Mouse (Mus musculus) C2C12 (cell line): ENCODE measurements around the gene Slc30a9.

Source experiments
- CTCF ChIP-seq: IDR thresholded peaks from one replicate; pipeline ENCODE4 v1.5.1; 2011; ENCODE audit not compliant: control insufficient read depth, insufficient read depth, insufficient read length
- MAX ChIP-seq: IDR thresholded peaks from one replicate; pipeline ENCODE4 v1.6.1; 2011; ENCODE audit warnings: mild to moderate bottlenecking, control low read depth
- USF1 ChIP-seq: IDR thresholded peaks from one replicate; pipeline ENCODE4 v1.6.1; 2011; ENCODE audit warnings: low read depth, mild to moderate bottlenecking, control low read depth, moderate library complexity

DNA sequence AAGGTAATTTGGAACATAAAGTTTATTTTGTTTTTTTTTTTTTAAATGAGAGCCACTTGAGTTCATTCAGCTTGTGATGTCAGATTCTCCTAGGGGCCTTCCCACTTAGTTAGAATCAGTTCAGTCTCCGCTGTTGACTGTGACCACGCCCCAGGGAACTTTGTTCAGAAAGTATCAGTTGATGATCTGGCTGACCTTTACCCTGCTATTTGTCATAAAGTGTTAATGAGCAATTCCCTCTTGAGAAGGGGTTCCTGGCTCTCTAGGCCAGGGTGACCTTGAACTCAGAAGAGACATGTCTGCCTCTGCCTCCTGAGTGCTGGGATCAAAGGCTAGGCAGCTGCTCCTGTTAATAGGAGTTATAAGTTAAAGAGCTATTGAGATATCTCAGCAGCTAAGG, 40.3 kb downstream of the Slc30a9 start:
- TF ChIP-seq MAX (no peak), CTCF (no peak), USF1 (no peak)
